Mouse (Mus musculus): Measurements from ENCODE around the gene Slc35b4. TPM values are rescaled to one million over a fixed set of nuclear protein-coding genes. Genes with fewer than 3 reads are reported as not detected.

Slc35b4 gene
- polyA plus RNA-seq, 1 experiment, result 4.3 TPM

DNA sequence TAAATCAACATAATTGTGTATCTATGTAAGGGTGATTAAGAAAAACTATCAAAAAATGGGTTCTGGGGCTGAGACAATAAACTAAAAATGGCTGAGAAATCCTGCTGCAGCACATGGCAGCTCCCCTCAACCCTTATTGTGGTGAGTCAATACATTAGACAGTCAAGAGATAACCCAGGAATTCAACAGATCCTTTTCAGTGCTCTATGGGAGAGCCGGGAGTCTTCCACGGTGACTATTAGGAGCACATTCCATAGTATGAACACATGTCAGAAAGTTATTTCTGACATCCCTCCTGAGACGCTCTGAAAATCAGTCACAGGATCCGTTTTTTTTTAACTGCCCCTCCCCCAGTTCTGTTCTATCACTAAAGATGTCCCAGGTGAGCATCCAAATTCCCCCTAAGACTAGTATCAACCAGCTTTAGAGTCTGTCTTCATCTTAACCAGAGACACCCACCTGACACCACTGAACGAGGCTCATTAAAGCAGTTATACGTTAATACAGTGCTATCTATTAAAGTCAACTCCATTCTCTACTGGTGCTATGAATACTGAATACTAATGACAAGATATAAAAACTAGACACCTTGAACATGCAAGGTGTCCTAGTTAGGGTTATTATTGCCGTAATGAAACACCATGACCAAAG lies 5.9 kb downstream of the Slc35b4 start:
- H3K36me3 ChIP-seq (ENCODE audit: control insufficient read depth, insufficient read depth, low read length), result peaks cover 20% of the 10 kb centered on the region
- TF ChIP-seq CTCF (IDR thresholded peaks at IDR 0.05; ENCODE audit: extremely low read depth, insufficient read length, insufficient replicate concordance, low read depth, low read length) (no peak), POLR2A (IDR thresholded peaks at IDR 0.05; ENCODE audit: low read depth, low read length) (no peak)
- no peak overlapping the region for H3K4me3 ChIP-seq (ENCODE audit: low read depth, low read length)
- WGBS, result 78% methylated on average over 7 of the region's 7 CpGs
- no peaks in the 10 kb centered on the region for H3K27me3 ChIP-seq (ENCODE audit: control insufficient read depth, insufficient read depth, low read length)
- H3K4me1 ChIP-seq (ENCODE audit: control insufficient read depth, insufficient read depth, insufficient read length, low read length), result peaks cover under 1% of the 10 kb centered on the region; the same call in 1 of the 2 replicates
- H3K27ac ChIP-seq (ENCODE audit: insufficient read depth, low read depth, low read length), result no peak overlapping the region

GRCm38 (mm10) chr6:34168834-34169233 lies 8.1 kb downstream of the Slc35b4 start:
- Histone ChIP-seq H3K36me3 (ENCODE audit: control insufficient read depth, insufficient read depth, low read length) (peaks cover 30% of the 10 kb centered on the region), H3K4me3 (ENCODE audit: low read depth, low read length) (no peak overlapping the region), H3K27ac (ENCODE audit: insufficient read depth, low read depth, low read length) (no peak overlapping the region), H3K4me1 (ENCODE audit: control insufficient read depth, insufficient read depth, insufficient read length, low read length) (no peaks in the 10 kb centered on the region), H3K27me3 (ENCODE audit: control insufficient read depth, insufficient read depth, low read length) (no peaks in the 10 kb centered on the region)
- 83% methylated on average over 3 of the region's 3 CpGs for WGBS
- TF ChIP-seq CTCF (IDR thresholded peaks at IDR 0.05; ENCODE audit: extremely low read depth, insufficient read length, insufficient replicate concordance, low read depth, low read length) (no peak), POLR2A (IDR thresholded peaks at IDR 0.05; ENCODE audit: low read depth, low read length) (no peak)

- no peaks in the 10 kb centered on the region for H3K27me3 ChIP-seq (ENCODE audit: control insufficient read depth, insufficient read depth, low read length)
- no peaks in the 10 kb centered on the region for H3K4me1 ChIP-seq (ENCODE audit: control insufficient read depth, insufficient read depth, insufficient read length, low read length)
- H3K36me3 ChIP-seq (ENCODE audit: control insufficient read depth, insufficient read depth, low read length), result peaks cover 49% of the 10 kb centered on the region
- WGBS, result 83% methylated on average over 9 of the region's 9 CpGs
- no peak overlapping the region for H3K27ac ChIP-seq (ENCODE audit: insufficient read depth, low read depth, low read length)
- no peak overlapping the region for H3K4me3 ChIP-seq (ENCODE audit: low read depth, low read length)
- TF ChIP-seq POLR2A (IDR thresholded peaks at IDR 0.05; ENCODE audit: low read depth, low read length) (no peak), CTCF (IDR thresholded peaks at IDR 0.05; ENCODE audit: extremely low read depth, insufficient read length, insufficient replicate concordance, low read depth, low read length) (no peak)
Observed at GRCm38 (mm10) chr6:34163014-34163413, 13.9 kb downstream of the Slc35b4 start.

DNA sequence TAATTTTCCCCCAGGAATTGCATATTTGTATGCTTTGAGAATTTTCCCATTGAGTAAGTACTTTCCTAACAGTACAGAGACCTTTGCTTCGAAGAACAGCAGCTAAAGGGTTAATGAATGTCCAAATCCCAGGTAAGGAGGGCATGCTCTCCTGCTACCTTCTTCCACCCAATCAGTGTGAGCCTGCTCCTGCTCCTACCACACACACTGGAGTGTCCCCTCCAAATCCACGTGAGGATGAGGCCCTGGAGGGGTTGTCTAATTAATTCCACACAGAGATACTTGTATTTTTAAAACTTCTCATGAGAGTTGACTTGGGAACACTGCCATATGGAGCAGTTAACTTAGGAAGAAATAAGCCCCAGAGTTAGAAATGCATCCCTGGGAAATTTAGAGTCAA lies 14.3 kb downstream of the Slc35b4 start:
- H3K4me3 ChIP-seq (ENCODE audit: low read depth, low read length), result no peak overlapping the region
- no peak overlapping the region for H3K27ac ChIP-seq (ENCODE audit: insufficient read depth, low read depth, low read length)
- 80% methylated on average over 2 of the region's 2 CpGs for WGBS
- H3K36me3 ChIP-seq (ENCODE audit: control insufficient read depth, insufficient read depth, low read length), result peaks cover 51% of the 10 kb centered on the region
- TF ChIP-seq POLR2A (IDR thresholded peaks at IDR 0.05; ENCODE audit: low read depth, low read length) (no peak), CTCF (IDR thresholded peaks at IDR 0.05; ENCODE audit: extremely low read depth, insufficient read length, insufficient replicate concordance, low read depth, low read length) (no peak)
- H3K27me3 ChIP-seq (ENCODE audit: control insufficient read depth, insufficient read depth, low read length), result no peaks in the 10 kb centered on the region
- no peaks in the 10 kb centered on the region for H3K4me1 ChIP-seq (ENCODE audit: control insufficient read depth, insufficient read depth, insufficient read length, low read length)

GRCm38 (mm10) chr6:34161511-34161910 lies 15.4 kb downstream of the Slc35b4 start:
- 79% methylated on average over 7 of the region's 7 CpGs for WGBS
- no peaks in the 10 kb centered on the region for H3K4me1 ChIP-seq (ENCODE audit: control insufficient read depth, insufficient read depth, insufficient read length, low read length)
- no peaks in the 10 kb centered on the region for H3K27me3 ChIP-seq (ENCODE audit: control insufficient read depth, insufficient read depth, low read length)
- H3K36me3 ChIP-seq (ENCODE audit: control insufficient read depth, insufficient read depth, low read length), result peaks cover 49% of the 10 kb centered on the region
- TF ChIP-seq CTCF (IDR thresholded peaks at IDR 0.05; ENCODE audit: extremely low read depth, insufficient read length, insufficient replicate concordance, low read depth, low read length) (no peak), POLR2A (IDR thresholded peaks at IDR 0.05; ENCODE audit: low read depth, low read length) (no peak)
- H3K27ac ChIP-seq (ENCODE audit: insufficient read depth, low read depth, low read length), result no peak overlapping the region
- no peak overlapping the region for H3K4me3 ChIP-seq (ENCODE audit: low read depth, low read length)

GRCm38 (mm10) chr6:34160816-34161310 lies 16.0 kb downstream of the Slc35b4 start:
- no peaks in the 10 kb centered on the region; the same call in 1 of the 2 replicates for H3K4me1 ChIP-seq (ENCODE audit: control insufficient read depth, insufficient read depth, insufficient read length, low read length)
- WGBS, result 91% methylated on average over 7 of the region's 7 CpGs
- peaks cover 44% of the 10 kb centered on the region for H3K36me3 ChIP-seq (ENCODE audit: control insufficient read depth, insufficient read depth, low read length)
- no peaks in the 10 kb centered on the region for H3K27me3 ChIP-seq (ENCODE audit: control insufficient read depth, insufficient read depth, low read length)
- TF ChIP-seq CTCF (IDR thresholded peaks at IDR 0.05; ENCODE audit: extremely low read depth, insufficient read length, insufficient replicate concordance, low read depth, low read length), result no peak
- no peak for TF ChIP-seq POLR2A (IDR thresholded peaks at IDR 0.05; ENCODE audit: low read depth, low read length)
- no peak overlapping the region for H3K27ac ChIP-seq (ENCODE audit: insufficient read depth, low read depth, low read length)
- H3K4me3 ChIP-seq (ENCODE audit: low read depth, low read length), result no peak overlapping the region

GRCm38 (mm10) chr6:34159998-34160815 lies 16.7 kb downstream of the Slc35b4 start:
- Histone ChIP-seq H3K27ac (ENCODE audit: insufficient read depth, low read depth, low read length) (no peak overlapping the region), H3K4me3 (ENCODE audit: low read depth, low read length) (no peak overlapping the region), H3K36me3 (ENCODE audit: control insufficient read depth, insufficient read depth, low read length) (peaks cover 38% of the 10 kb centered on the region), H3K4me1 (ENCODE audit: control insufficient read depth, insufficient read depth, insufficient read length, low read length) (no peaks in the 10 kb centered on the region; the same call in none of the 2 replicates), H3K27me3 (ENCODE audit: control insufficient read depth, insufficient read depth, low read length) (no peaks in the 10 kb centered on the region)
- TF ChIP-seq POLR2A (IDR thresholded peaks at IDR 0.05; ENCODE audit: low read depth, low read length) (no peak), CTCF (IDR thresholded peaks at IDR 0.05; ENCODE audit: extremely low read depth, insufficient read length, insufficient replicate concordance, low read depth, low read length) (no peak)
- 67% methylated on average over 23 of the region's 23 CpGs for WGBS

Data from small intestine, adult 2 months (tissue).